Mouse (Mus musculus) heart, postnatal 0 days (tissue): ENCODE data around the gene Tmbim6. TPM values are rescaled to one million over a fixed set of nuclear protein-coding genes. Genes with fewer than 3 reads are reported as not detected.
A peak's percentile ranks its signal among the peaks of the same experiment; 100 is the strongest.

ENCODE experiments used
- ATAC-seq: fragments of 200-750 bp; cut with Nextera tagmentation; 2 replicates; pipeline ENCODE4 v1.8.0; 2017; ENCODE audit warnings: low read depth, moderate number of reproducible peaks, moderate library complexity; ENCODE audit not compliant: insufficient read depth
- DNase-seq: peaks from one replicate; pipeline ENCODE4 v3.0.0-alpha.2; 2016; ENCODE audit warnings: low spot score
- H3K27ac ChIP-seq: fragments of 300-500 bp; sonication (generic); 2 replicates; pipeline ENCODE4 v1.5.1; 2014; ENCODE audit warnings: low read depth, mild to moderate bottlenecking
- H3K27me3 ChIP-seq: fragments of 300-500 bp; sonication (generic); 2 replicates; pipeline ENCODE4 v1.6.1; 2014; ENCODE audit warnings: low read length, mixed read lengths; ENCODE audit not compliant: control insufficient read depth, insufficient read depth
- H3K36me3 ChIP-seq: fragments of 300-500 bp; sonication (generic); replicated peaks from 2 replicates; pipeline ENCODE4 v1.6.1; 2014; ENCODE audit warnings: low read length, mixed read lengths; ENCODE audit not compliant: control insufficient read depth, insufficient read depth
- H3K4me1 ChIP-seq: fragments of 300-500 bp; sonication (generic); 2 replicates; pipeline ENCODE4 v1.6.1; 2014; ENCODE audit warnings: antibody characterized with exemption; ENCODE audit not compliant: control insufficient read depth, insufficient read depth
- H3K4me2 ChIP-seq: fragments of 300-500 bp; sonication (generic); 2 replicates; pipeline ENCODE4 v1.6.1; 2014; ENCODE audit warnings: low read depth, mild to moderate bottlenecking, low read length, moderate library complexity
- H3K4me3 ChIP-seq: fragments of 300-500 bp; sonication (generic); 2 replicates; pipeline ENCODE4 v1.5.1; 2014; ENCODE audit warnings: low read depth, low read length
- H3K9ac ChIP-seq: fragments of 300-500 bp; sonication (generic); replicated peaks from 2 replicates; pipeline ENCODE4 v1.6.1; 2014; ENCODE audit warnings: low read depth, low read length, mixed read lengths
- H3K9me3 ChIP-seq: fragments of 300-500 bp; sonication (generic); replicated peaks from 2 replicates; pipeline ENCODE4 v1.6.1; 2016; ENCODE audit warnings: low read length; ENCODE audit not compliant: control insufficient read depth
- CTCF ChIP-seq: IDR thresholded peaks from 2 replicates; pipeline ENCODE4 v1.5.1; 2016; ENCODE audit warnings: antibody characterized with exemption, control low read depth, low read depth
- EP300 ChIP-seq: IDR thresholded peaks from 2 replicates; pipeline ENCODE4 v1.6.1; 2016; ENCODE audit warnings: antibody characterized with exemption, low read depth
- WGBS: fragments of 180-500 bp; shearing (Covaris S2); extraction: QIAGEN DNeasy Blood & Tissue Kit; methylation state at CpG from one replicate; pipeline ENCODE4 v1.1.7; 2014; 5-methylcytosine and 5-hydroxymethylcytosine counted together
- polyA plus RNA-seq: library from polyadenylated mRNA; unstranded; fragments of >200 nt; fragmentation: Nextera tagmentation; extraction: Ambion mirVana; gene quantifications from 2 replicates; pipeline ENCODE4 v1.2.1, GENCODE M21; 2015
- total RNA-seq: library from RNA; depleted of rRNA; stranded (reverse); fragments of >200 nt; gene quantifications from 2 replicates; pipeline ENCODE4 v1.2.3, GENCODE M21; 2014; ENCODE audit warnings: low replicate concordance

Tmbim6 gene
- total and polyA plus RNA-seq, 2 experiments from 2014 or later, result 188 to 190 TPM

DNA sequence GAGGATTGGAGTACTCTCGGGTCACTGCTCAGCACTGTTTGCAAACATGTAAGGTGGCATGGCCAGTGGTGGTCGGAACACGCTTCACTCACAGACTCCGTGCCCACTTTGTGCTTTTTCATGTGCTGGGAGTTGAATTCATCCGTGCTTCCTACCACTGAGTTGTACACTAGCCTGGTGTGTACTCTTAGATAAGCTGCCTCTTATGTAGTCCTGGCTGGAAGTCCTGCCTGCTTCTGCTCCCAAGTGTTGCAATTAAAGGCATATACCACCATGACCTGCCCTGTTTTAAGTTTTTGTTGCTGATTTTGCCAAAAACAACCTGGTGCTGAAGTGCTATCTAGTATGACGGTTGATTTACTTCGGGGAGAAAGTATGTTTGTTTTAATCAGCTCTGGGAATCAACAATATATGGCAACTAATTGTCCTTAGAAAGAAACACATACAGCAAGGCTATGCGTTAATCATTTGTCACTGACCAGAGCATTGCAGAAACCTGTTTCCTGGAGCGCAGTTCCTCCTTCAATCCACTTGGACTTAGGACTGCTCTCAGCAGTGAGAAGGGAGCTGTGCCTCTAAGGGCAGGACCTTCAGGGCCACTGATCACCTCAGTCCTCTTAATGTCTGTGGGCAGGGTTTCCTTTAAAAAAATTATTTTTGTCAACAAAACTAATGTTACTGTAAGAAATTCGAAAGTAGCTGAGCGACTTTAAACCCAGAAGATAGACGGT lies 10.6 kb downstream of the Tmbim6 start:
- Histone ChIP-seq H3K27me3 (no peaks in the 10 kb centered on the region), H3K4me3 (no peak overlapping the region), H3K9me3 (no peaks in the 10 kb centered on the region), H3K4me2 (no peak overlapping the region), H3K27ac (no peak overlapping the region), H3K9ac (no peak overlapping the region), H3K36me3 (peaks cover 68% of the 10 kb centered on the region), H3K4me1 (peaks cover 16% of the 10 kb centered on the region)
- 81% methylated on average over 12 of the region's 12 CpGs for WGBS
- no peak for ATAC-seq
- no peak for TF ChIP-seq CTCF
- no peak for TF ChIP-seq EP300
- DNase-seq, result no peak

DNA sequence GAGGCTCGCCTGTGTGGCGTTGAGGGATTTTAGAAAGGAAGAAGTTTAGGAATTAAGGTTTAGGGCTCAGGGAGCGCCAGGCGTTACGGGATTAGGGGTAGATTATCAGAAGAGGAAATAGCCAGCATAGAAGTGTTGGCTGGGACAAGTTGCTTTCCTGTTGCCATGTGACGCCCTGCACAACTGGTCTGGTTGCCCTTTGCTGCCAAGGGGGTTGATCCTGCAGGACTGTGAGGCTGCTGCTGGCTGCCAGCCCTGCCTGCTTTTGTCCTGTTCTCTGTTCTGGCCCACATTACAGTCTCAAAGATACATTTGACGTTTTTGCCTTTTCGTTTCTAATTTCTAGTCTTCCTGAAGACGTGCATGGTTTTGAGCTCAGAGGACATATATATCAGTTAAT lies 12.5 kb downstream of the Tmbim6 start:
- TF ChIP-seq CTCF (no peak), EP300 (no peak)
- Histone ChIP-seq H3K9me3 (no peaks in the 10 kb centered on the region), H3K27ac (0 out of 2 replicates have a peak overlapping the region, but pooled peaks have one; percentile 12), H3K9ac (no peak overlapping the region), H3K4me3 (no peak overlapping the region), H3K27me3 (no peaks in the 10 kb centered on the region), H3K4me2 (no peak overlapping the region), H3K4me1 (peaks cover 2% of the 10 kb centered on the region), H3K36me3 (peaks cover 87% of the 10 kb centered on the region)
- WGBS, result 74% methylated on average over 9 of the region's 9 CpGs
- no peak for DNase-seq
- ATAC-seq, result peak; percentile 42; the same call in 1 of the 2 replicates

DNA sequence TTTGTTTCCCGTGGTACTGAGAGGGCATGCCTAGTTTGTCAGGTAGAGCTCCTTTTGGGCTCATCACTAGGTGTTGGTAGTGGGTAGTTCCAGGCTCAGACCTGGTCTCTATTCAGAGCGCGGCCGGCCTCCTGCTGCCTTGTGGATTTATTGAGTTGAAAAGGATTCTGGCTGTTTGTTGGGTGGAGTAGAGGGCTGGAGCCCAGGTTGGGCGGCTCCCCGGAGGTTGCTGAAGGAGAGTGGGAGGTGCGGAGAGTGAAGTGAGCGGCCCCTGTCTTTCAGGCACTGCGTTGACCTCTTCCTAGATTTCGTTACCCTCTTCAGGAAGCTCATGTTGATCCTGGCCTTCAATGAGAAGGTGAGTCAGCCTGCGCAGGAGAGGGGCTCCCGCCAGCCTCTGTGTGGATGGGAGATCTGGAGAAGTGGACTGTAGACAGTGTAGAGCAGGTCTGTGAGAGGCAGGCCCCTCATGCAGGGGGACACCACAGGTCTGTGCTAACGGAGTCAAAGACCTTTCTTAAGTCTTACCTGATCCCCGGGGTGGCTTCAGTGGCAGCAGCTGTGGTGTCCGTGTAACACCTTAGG lies 14.4 kb downstream of the Tmbim6 start:
- Histone ChIP-seq H3K27ac (no peak overlapping the region), H3K9me3 (no peaks in the 10 kb centered on the region), H3K4me1 (no peaks in the 10 kb centered on the region), H3K27me3 (no peaks in the 10 kb centered on the region), H3K4me2 (no peak overlapping the region), H3K9ac (no peak overlapping the region), H3K4me3 (no peak overlapping the region), H3K36me3 (peaks cover 83% of the 10 kb centered on the region)
- DNase-seq (no peak), ATAC-seq (no peak)
- TF ChIP-seq EP300 (no peak), CTCF (no peak)
- WGBS, result 86% methylated on average over 15 of the region's 15 CpGs

DNA sequence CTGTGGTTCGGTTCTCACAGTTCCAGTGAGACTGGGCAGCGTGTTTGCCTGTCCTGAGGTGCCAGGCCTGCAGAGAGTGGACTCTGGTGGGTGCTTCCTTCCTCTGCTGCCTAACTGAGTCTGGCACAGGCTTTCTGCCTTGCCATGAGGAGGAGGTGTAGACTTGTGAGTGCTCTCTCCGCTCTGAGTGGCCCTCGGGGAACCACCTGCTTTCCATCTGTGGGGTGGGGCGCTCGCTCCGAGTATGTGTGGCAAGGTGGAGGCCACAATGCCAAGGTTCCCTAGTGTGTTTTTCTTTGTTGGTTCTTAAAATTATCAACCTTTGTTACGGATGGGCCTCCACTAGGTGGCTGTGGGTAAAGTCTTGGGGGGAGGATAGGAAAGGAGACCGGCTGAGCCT lies 16.2 kb downstream of the Tmbim6 start:
- H3K4me2 ChIP-seq, result no peak overlapping the region
- WGBS, result 82% methylated on average over 9 of the region's 9 CpGs
- no peak overlapping the region for H3K4me3 ChIP-seq
- no peak overlapping the region for H3K27ac ChIP-seq
- DNase-seq (no peak), ATAC-seq (no peak)
- peaks cover 66% of the 10 kb centered on the region for H3K36me3 ChIP-seq
- no peaks in the 10 kb centered on the region for H3K27me3 ChIP-seq
- H3K4me1 ChIP-seq, result no peaks in the 10 kb centered on the region
- no peaks in the 10 kb centered on the region for H3K9me3 ChIP-seq
- no peak for TF ChIP-seq CTCF
- TF ChIP-seq EP300, result no peak
- H3K9ac ChIP-seq, result no peak overlapping the region

DNA sequence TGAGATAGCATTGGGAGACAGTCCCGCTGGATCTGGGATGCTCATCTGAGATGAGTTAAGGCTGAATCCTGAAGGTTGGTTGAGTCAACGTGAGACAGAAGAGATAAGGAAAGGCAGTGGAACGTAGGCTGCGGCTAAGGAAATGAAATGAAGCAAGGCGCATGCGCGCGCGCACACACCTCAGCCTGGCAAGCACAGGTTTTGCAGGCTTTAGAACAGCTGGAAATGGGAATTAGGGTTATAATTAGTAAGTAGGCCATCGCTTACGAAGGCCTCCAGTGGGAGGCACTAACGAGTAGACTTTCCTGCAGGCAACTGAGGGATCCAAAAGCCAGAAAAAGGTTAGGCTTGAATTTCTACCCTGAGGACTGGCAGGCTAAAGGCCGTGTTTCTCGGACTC lies 19.1 kb downstream of the Tmbim6 start:
- no peak overlapping the region for H3K4me3 ChIP-seq
- H3K27ac ChIP-seq, result no peak overlapping the region
- H3K9ac ChIP-seq, result no peak overlapping the region
- TF ChIP-seq CTCF, result peak; percentile 26; the same call in 1 of the 2 replicates
- no peak for TF ChIP-seq EP300
- 44% methylated on average over 14 of the region's 14 CpGs for WGBS
- H3K9me3 ChIP-seq, result no peaks in the 10 kb centered on the region
- DNase-seq, result no peak
- no peak overlapping the region for H3K4me2 ChIP-seq
- H3K36me3 ChIP-seq, result peaks cover 37% of the 10 kb centered on the region
- ATAC-seq, result no peak
- H3K4me1 ChIP-seq, result no peaks in the 10 kb centered on the region
- no peaks in the 10 kb centered on the region for H3K27me3 ChIP-seq
